Mouse (Mus musculus) heart, embryonic 11.5 days (tissue): ENCODE results near the gene Nr2e3. TPM values are rescaled to one million over a fixed set of nuclear protein-coding genes. Genes with fewer than 3 reads are reported as not detected.
A peak's percentile ranks its signal among the peaks of the same experiment; 100 is the strongest.

ENCODE experiments used
- ATAC-seq: fragments of 200-750 bp; cut with Nextera tagmentation; replicated peaks from 2 replicates; pipeline ENCODE4 v1.8.0; 2017; ENCODE audit warnings: moderate library complexity; ENCODE audit not compliant: insufficient number of reproducible peaks, low FRiP score, low TSS enrichment
- H3K27ac ChIP-seq: fragments of 300-500 bp; sonication (generic); 2 replicates; pipeline ENCODE4 v1.5.1; 2014; ENCODE audit warnings: mild to moderate bottlenecking, low read depth, low read length
- H3K27me3 ChIP-seq: fragments of 300-500 bp; sonication (generic); 2 replicates; pipeline ENCODE4 v1.6.1; 2014; ENCODE audit warnings: mild to moderate bottlenecking, low read length, mixed read lengths; ENCODE audit not compliant: control insufficient read depth, insufficient read depth
- H3K36me3 ChIP-seq: fragments of 300-500 bp; sonication (generic); 2 replicates; pipeline ENCODE4 v1.6.1; 2014; ENCODE audit warnings: mild to moderate bottlenecking, low read length, moderate library complexity, mixed read lengths; ENCODE audit not compliant: control insufficient read depth, insufficient read depth
- H3K4me1 ChIP-seq: fragments of 300-500 bp; sonication (generic); 2 replicates; pipeline ENCODE4 v1.6.1; 2014; ENCODE audit warnings: low read length; ENCODE audit not compliant: control insufficient read depth, insufficient read depth
- H3K4me2 ChIP-seq: fragments of 300-500 bp; sonication (generic); 2 replicates; pipeline ENCODE4 v1.6.1; 2014; ENCODE audit warnings: mild to moderate bottlenecking, moderate library complexity
- H3K4me3 ChIP-seq: fragments of 300-500 bp; sonication (generic); 2 replicates; pipeline ENCODE4 v1.5.1; 2014; ENCODE audit warnings: low read depth, low read length
- H3K9ac ChIP-seq: fragments of 300-500 bp; sonication (generic); 2 replicates; pipeline ENCODE4 v1.6.1; 2014; ENCODE audit warnings: mild to moderate bottlenecking, low read depth, low read length, moderate library complexity
- H3K9me3 ChIP-seq: fragments of 300-500 bp; sonication (generic); replicated peaks from 2 replicates; pipeline ENCODE4 v1.6.1; 2016; ENCODE audit warnings: low read length; ENCODE audit not compliant: control insufficient read depth
- WGBS: fragments of 180-500 bp; shearing (Covaris S2); extraction: QIAGEN DNeasy Blood & Tissue Kit; methylation state at CpG from one replicate; pipeline ENCODE4 v1.1.7; 2014; ENCODE audit not compliant: insufficient replicate concordance; 5-methylcytosine and 5-hydroxymethylcytosine counted together
- polyA plus RNA-seq: library from polyadenylated mRNA; unstranded; fragments of >200 nt; fragmentation: Nextera tagmentation; extraction: Ambion mirVana; gene quantifications from 2 replicates; pipeline ENCODE4 v1.2.1, GENCODE M21; 2014

Gene Nr2e3
- polyA plus RNA-seq, 1 experiment from 2014 or later = not detected

DNA sequence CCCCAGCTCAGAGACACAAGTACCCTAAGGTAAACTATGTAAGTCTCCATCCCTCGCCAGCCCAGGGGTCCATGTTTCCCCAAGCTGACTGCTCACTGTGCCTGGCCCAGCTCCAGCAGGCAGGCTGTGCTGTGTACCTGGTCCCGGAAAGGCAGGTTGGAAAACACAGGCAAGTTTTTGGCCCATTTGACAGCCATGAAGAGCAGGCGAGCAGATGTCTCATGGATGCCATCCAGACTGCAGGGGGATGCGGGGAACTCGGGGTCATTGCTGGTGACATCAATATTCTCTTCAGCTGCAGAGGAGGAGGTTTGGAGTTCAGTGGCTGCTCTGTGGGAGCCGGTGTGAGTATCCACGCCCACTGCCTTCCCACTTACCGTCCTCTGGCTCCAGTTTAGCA lies 12.2 kb downstream of the Nr2e3 start:
- H3K36me3 ChIP-seq = no peaks in the 10 kb centered on the region

DNA sequence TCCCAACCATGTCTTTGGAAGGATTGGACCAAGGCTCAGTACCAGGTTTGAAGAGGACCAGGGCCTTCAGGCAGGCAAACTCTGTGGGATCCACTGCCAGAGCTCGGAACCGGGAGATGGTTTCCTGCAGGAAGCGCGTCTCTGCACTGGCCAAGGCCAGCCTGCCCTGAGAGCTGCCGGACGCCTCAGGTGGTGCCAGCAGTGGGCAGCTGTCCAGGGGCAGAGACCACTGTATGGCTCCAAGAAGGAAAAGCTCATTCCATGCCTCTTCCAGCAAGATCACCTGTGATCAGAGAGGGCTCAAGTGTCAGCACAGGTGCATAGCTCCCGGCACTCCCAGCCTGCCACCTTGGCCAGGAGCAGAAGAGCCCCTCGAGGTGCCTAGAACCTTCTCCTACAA lies 13.2 kb downstream of the Nr2e3 start:
- no peak for ATAC-seq
- H3K27me3 ChIP-seq = no peaks in the 10 kb centered on the region
- no peak overlapping the region for H3K9ac ChIP-seq
- no peak overlapping the region for H3K4me3 ChIP-seq
- H3K36me3 ChIP-seq = no peaks in the 10 kb centered on the region
- 89% methylated on average over 8 of the region's 8 CpGs for WGBS
- no peak overlapping the region for H3K27ac ChIP-seq
- H3K4me1 ChIP-seq = no peaks in the 10 kb centered on the region
- H3K9me3 ChIP-seq = no peaks in the 10 kb centered on the region
- H3K4me2 ChIP-seq = no peak overlapping the region

More for the DNA sequence above, 12.2 kb downstream of the Nr2e3 start:
- H3K9me3 ChIP-seq = no peaks in the 10 kb centered on the region
- no peak overlapping the region for H3K4me2 ChIP-seq
- ATAC-seq = no peak
- H3K27me3 ChIP-seq = no peaks in the 10 kb centered on the region
- H3K4me1 ChIP-seq = 0 out of 2 replicates have a peak, but pooled peaks cover 4% of the 10 kb centered on the region
- WGBS = 73% methylated on average over 8 of the region's 8 CpGs
- H3K4me3 ChIP-seq = no peak overlapping the region
- no peak overlapping the region for H3K27ac ChIP-seq
- H3K9ac ChIP-seq = no peak overlapping the region

DNA sequence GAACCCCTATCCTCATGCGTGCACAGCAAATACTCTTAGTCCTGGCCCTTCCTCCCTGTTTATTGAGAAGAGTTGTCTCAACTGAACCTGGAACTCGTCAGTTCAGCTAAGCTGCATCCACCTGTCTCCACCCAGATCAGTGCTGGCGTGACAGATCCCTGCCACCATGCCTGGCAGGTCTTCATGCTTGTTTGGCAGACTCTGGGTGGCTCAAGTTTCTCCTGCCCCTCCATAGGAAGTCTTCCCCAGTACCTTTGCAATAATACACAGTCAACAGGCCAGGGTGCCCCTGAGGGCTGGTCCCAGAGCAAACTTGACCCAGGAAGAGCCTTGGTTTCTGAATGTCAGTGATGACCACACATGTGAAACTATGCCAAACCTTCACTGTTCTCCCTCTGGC lies 15.2 kb downstream of the Nr2e3 start:
- 83% methylated on average over 3 of the region's 3 CpGs for WGBS
- H3K36me3 ChIP-seq = no peaks in the 10 kb centered on the region
- no peak for ATAC-seq
- peaks cover 10% of the 10 kb centered on the region for H3K4me1 ChIP-seq
- H3K4me3 ChIP-seq = no peak overlapping the region
- H3K27ac ChIP-seq = no peak overlapping the region
- no peaks in the 10 kb centered on the region for H3K27me3 ChIP-seq
- H3K9ac ChIP-seq = no peak overlapping the region
- H3K4me2 ChIP-seq = no peak overlapping the region
- H3K9me3 ChIP-seq = no peaks in the 10 kb centered on the region

DNA sequence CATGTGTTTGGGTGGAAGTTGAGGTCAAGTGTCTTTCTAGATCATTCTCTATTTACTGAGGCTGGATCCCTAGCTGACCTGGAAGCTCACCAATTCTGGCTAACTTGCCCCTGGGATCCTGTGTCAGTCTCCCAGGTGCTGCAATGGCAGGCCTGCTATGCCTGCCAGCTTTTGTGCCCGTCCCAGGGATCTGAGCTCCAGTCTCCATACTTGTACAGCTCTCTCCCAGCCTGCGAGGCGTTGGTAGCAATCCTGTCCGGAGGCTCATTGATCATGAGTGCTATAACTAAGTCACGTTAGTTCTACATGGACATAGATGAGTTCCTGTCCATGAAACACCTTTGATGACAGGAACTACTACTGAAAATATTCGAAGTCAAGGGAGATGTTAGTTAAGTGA lies 16.6 kb downstream of the Nr2e3 start:
- H3K9ac ChIP-seq = no peak overlapping the region
- no peak for ATAC-seq
- H3K9me3 ChIP-seq = no peaks in the 10 kb centered on the region
- H3K36me3 ChIP-seq = no peaks in the 10 kb centered on the region
- 89% methylated on average over 6 of the region's 6 CpGs for WGBS
- no peak overlapping the region for H3K4me3 ChIP-seq
- no peak overlapping the region for H3K4me2 ChIP-seq
- no peak overlapping the region for H3K27ac ChIP-seq
- H3K4me1 ChIP-seq = peaks cover 10% of the 10 kb centered on the region
- no peaks in the 10 kb centered on the region for H3K27me3 ChIP-seq

DNA sequence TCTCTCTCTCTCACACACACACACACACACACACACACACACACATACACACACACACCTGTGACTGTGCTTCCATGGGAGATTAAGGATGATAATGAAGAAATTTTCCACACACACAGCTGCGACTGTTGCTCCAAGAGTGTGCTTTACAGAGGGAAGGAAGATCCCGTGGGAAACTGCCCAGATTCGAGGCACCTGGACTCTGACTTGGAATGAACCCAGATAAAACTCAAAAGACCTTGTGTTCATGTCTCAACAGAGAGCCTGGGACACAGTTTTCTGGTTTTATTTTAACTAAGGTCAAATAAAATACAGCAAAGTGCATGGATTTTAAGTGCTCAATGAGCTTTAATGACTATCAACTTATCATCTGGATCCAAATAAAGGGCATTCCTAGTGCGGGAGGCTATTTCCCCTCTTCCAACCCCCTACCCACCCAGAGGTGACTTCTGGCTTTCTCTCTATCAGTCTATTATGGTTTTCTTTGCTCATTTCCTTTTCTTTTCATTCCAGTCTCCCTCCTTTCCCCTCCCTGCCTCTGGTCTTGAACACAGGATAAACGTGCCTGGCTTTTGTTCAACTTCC lies 17.9 kb downstream of the Nr2e3 start:
- H3K9ac ChIP-seq = no peak overlapping the region
- no peaks in the 10 kb centered on the region for H3K36me3 ChIP-seq
- H3K9me3 ChIP-seq = no peaks in the 10 kb centered on the region
- no peak overlapping the region for H3K27ac ChIP-seq
- H3K4me1 ChIP-seq = peaks cover 10% of the 10 kb centered on the region
- ATAC-seq = no peak
- no peak overlapping the region for H3K4me3 ChIP-seq
- H3K4me2 ChIP-seq = no peak overlapping the region
- 49% methylated on average over 5 of the region's 5 CpGs for WGBS
- no peaks in the 10 kb centered on the region for H3K27me3 ChIP-seq

DNA sequence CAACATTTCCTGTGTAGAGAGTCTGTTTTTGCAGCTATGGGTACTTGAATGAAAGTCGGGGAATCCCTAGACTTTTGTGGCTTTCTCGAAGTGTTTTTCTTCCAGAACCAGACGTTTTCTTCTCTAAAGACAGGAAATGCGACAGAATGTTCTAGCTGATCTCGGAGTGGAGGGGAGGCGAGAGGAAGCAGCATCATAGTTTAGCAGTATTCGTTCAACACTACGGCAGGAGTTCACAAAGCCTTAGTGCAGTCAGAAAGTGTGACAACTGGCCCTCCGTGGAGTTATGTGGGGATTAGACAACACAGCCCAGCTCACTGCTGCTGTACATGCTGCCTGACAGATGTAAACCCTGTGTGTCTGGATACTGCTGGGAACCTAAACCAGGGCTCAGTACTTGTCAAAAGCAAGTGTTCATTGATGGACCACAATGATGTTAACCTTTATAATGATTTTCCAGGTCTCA lies 18.5 kb downstream of the Nr2e3 start:
- Histone ChIP-seq H3K9me3 (no peaks in the 10 kb centered on the region), H3K4me1 (peaks cover 10% of the 10 kb centered on the region), H3K4me2 (peak overlapping the region; percentile 24; the same call in 1 of the 2 replicates), H3K27me3 (no peaks in the 10 kb centered on the region), H3K4me3 (no peak overlapping the region), H3K27ac (0 out of 2 replicates have a peak overlapping the region, but pooled peaks have one; percentile 35), H3K9ac (peak overlapping the region; percentile 13; the same call in 1 of the 2 replicates), H3K36me3 (no peaks in the 10 kb centered on the region)
- no peak for ATAC-seq
- 30% methylated on average over 9 of the region's 9 CpGs for WGBS

DNA sequence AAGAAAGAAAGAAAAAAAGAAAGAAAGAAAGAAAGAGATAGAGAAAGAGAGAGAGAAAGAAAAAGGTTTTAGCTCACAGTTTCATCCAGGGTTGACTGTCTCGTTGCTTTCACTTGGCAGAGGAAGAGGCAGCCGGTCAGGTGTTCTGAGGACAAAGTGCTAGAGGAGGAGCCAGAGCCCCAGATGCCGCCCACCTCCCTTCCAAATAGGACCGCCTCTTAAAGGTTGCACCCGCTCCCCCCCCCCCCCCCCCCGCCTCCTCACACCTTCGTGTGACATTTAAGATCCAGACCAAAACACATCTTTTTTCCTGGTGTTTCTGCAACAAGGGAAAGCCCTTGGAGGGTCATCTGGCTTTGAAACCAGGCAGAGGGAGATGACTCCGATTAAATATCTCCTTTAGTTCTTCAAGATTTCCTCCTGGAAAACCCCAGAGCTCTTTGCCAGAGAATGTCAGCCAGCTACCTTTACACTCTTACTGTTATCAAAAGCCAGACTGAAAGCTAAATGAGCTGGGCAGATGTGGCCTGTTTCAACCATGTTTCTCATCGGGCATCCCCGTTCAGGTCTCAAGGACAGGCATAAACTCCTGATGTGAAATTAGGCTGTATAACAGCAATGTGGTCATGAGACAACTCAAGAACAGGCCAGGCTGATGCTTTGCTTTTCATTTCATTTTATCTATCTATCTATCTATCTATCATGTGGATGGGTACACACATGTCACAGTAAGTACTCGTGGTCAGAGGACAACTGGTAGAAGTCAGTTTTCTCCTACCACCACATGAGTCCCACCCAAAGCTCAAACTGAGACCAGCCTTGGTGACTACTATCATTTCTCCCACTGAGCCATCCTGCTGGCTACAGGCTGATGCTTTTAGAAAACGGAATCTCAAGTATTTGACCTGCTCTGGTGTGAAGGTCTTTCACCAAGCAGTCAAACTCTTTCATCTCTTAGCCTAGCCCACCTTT lies 19.3 kb downstream of the Nr2e3 start:
- Histone ChIP-seq H3K9ac (peak overlapping the region; percentile 13; the same call in 1 of the 2 replicates), H3K4me1 (peaks cover 10% of the 10 kb centered on the region), H3K9me3 (no peaks in the 10 kb centered on the region), H3K36me3 (no peaks in the 10 kb centered on the region), H3K27me3 (no peaks in the 10 kb centered on the region), H3K4me2 (0 out of 2 replicates have a peak overlapping the region, but pooled peaks have one; percentile 24), H3K4me3 (no peak overlapping the region), H3K27ac (no peak overlapping the region)
- WGBS = 61% methylated on average over 12 of the region's 12 CpGs
- no peak for ATAC-seq

DNA sequence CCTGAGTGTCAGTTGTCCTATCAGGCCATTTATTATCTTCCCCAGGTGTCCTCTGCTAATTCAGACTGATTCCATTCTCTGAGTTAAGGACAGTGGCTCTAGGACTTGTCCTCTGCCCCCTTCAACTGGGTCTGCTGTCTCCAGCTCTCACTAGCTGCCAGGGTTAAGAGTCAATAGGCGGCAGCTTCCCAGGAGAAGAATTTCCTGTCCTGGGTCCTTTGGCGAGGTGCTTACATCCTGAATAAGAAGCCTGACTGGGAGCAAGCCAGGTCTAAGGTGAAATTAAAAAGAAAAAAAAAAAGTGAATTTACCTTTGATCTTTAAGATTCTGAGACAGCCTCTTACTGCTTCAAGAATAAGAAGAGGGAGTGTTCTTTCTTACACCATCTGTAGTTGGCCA lies 20.8 kb downstream of the Nr2e3 start:
- Histone ChIP-seq H3K4me1 (peaks cover 10% of the 10 kb centered on the region), H3K4me2 (no peak overlapping the region), H3K9me3 (no peaks in the 10 kb centered on the region), H3K9ac (no peak overlapping the region), H3K27me3 (no peaks in the 10 kb centered on the region), H3K36me3 (no peaks in the 10 kb centered on the region), H3K4me3 (no peak overlapping the region), H3K27ac (no peak overlapping the region)
- ATAC-seq = no peak
- WGBS = 41% methylated on average over 2 of the region's 2 CpGs
